Mouse (Mus musculus): ENCODE data around the gene Gm8879. TPM values are rescaled to one million over a fixed set of nuclear protein-coding genes. Genes with fewer than 3 reads are reported as not detected.
"Not testable (repeated sequence)": the region's sequence is repeated elsewhere in the genome, so short reads cannot be mapped to it uniquely, and the experiment has no call there.

Gene Gm8879
- total RNA-seq (2014; fragmentation: Nextera tagmentation) (not detected in 2 replicates), total RNA-seq (2017) (not detected in 2 replicates)

GRCm38 (mm10) chr5:11127334-11127733, at the start of gene Gm8879:
Gene Gm8879 (plus strand): TSS chr5:11127634.
- not testable (repeated sequence) for ATAC-seq (replicated peaks; ENCODE audit: low FRiP score, low TSS enrichment, poor library complexity, severe bottlenecking)

GRCm38 (mm10) chr5:11138031-11138430, 10.6 kb downstream of the Gm8879 start:
- ATAC-seq (replicated peaks; ENCODE audit: low FRiP score, low TSS enrichment, poor library complexity, severe bottlenecking) = not testable (repeated sequence)

Other genes with a start within 250 kb of the Gm8879 start
- not detected in 2 replicates for gene Gm8871, start 179.8 kb upstream of the Gm8879 start, total RNA-seq (2014; fragmentation: Nextera tagmentation)
- not detected in 2 replicates for gene Gm8871, start 179.8 kb upstream of the Gm8879 start, total RNA-seq (2017)
- gene Gm8857, start 179.8 kb upstream of the Gm8879 start, total RNA-seq (2014; fragmentation: Nextera tagmentation) = not detected in 2 replicates
- not detected in 2 replicates for gene Gm8857, start 179.8 kb upstream of the Gm8879 start, total RNA-seq (2017)
- not detected in 2 replicates for gene Gm5861, start 55.4 kb downstream of the Gm8879 start, total RNA-seq (2014; fragmentation: Nextera tagmentation)
- gene Gm5861, start 55.4 kb downstream of the Gm8879 start, total RNA-seq (2017) = not detected in 2 replicates
- gene Gm8890, start 128.4 kb downstream of the Gm8879 start, total RNA-seq (2014; fragmentation: Nextera tagmentation) = not detected in 2 replicates
- gene Gm8890, start 128.4 kb downstream of the Gm8879 start, total RNA-seq (2017) = not detected in 2 replicates
- gene Speer1, start 213.9 kb downstream of the Gm8879 start, total RNA-seq (2014; fragmentation: Nextera tagmentation) = not detected in 2 replicates
- not detected in 2 replicates for gene Speer1, start 213.9 kb downstream of the Gm8879 start, total RNA-seq (2017)